Mouse (Mus musculus): ENCODE results near the gene Zbtb44. TPM values are rescaled to one million over a fixed set of nuclear protein-coding genes. Genes with fewer than 3 reads are reported as not detected.

Gene Zbtb44
- polyA plus RNA-seq, 1 experiment from 2014 or later, result 4.4 TPM

GRCm38 (mm10) chr9:31117488-31117887, 87.0 kb downstream of the Zbtb44 start:
- ATAC-seq (ENCODE audit: low FRiP score) (no peak), DNase-seq (ENCODE audit: low spot score) (no peak)
- Histone ChIP-seq H3K9ac (no peak overlapping the region), H3K27me3 (ENCODE audit: control insufficient read depth, insufficient read depth, low read length) (no peaks in the 10 kb centered on the region), H3K4me1 (replicated peaks; ENCODE audit: control insufficient read depth, insufficient read depth, low read length) (no peaks in the 10 kb centered on the region), H3K4me2 (replicated peaks) (no peak overlapping the region), H3K9me3 (ENCODE audit: control insufficient read depth, low read length) (no peaks in the 10 kb centered on the region), H3K36me3 (replicated peaks; ENCODE audit: control insufficient read depth, insufficient read depth) (no peaks in the 10 kb centered on the region), H3K4me3 (replicated peaks; ENCODE audit: low read length) (no peak overlapping the region), H3K27ac (no peak overlapping the region)
- 96% methylated on average over 6 of the region's 6 CpGs for WGBS

- no peak overlapping the region for H3K9ac ChIP-seq
- no peak for DNase-seq (ENCODE audit: low spot score)
- H3K27ac ChIP-seq, result no peak overlapping the region
- WGBS, result 44% methylated on average over 11 of the region's 11 CpGs
- ATAC-seq (ENCODE audit: low FRiP score), result no peak
- H3K9me3 ChIP-seq (ENCODE audit: control insufficient read depth, low read length), result no peaks in the 10 kb centered on the region
- no peak overlapping the region for H3K4me2 ChIP-seq (replicated peaks)
- no peaks in the 10 kb centered on the region for H3K36me3 ChIP-seq (replicated peaks; ENCODE audit: control insufficient read depth, insufficient read depth)
- H3K4me3 ChIP-seq (replicated peaks; ENCODE audit: low read length), result no peak overlapping the region
- H3K27me3 ChIP-seq (ENCODE audit: control insufficient read depth, insufficient read depth, low read length), result no peaks in the 10 kb centered on the region
- no peaks in the 10 kb centered on the region for H3K4me1 ChIP-seq (replicated peaks; ENCODE audit: control insufficient read depth, insufficient read depth, low read length)
These were observed 88.3 kb downstream of the Zbtb44 start for GRCm38 (mm10) chr9:31118520-31119298.

GRCm38 (mm10) chr9:31119405-31119804, 89.0 kb downstream of the Zbtb44 start:
- H3K4me2 ChIP-seq (replicated peaks), result no peak overlapping the region
- no peak overlapping the region for H3K27ac ChIP-seq
- H3K27me3 ChIP-seq (ENCODE audit: control insufficient read depth, insufficient read depth, low read length), result no peaks in the 10 kb centered on the region
- ATAC-seq (ENCODE audit: low FRiP score), result no peak
- H3K9me3 ChIP-seq (ENCODE audit: control insufficient read depth, low read length), result no peaks in the 10 kb centered on the region
- WGBS, result 86% methylated on average over 5 of the region's 5 CpGs
- no peaks in the 10 kb centered on the region for H3K4me1 ChIP-seq (replicated peaks; ENCODE audit: control insufficient read depth, insufficient read depth, low read length)
- H3K36me3 ChIP-seq (replicated peaks; ENCODE audit: control insufficient read depth, insufficient read depth), result no peaks in the 10 kb centered on the region
- no peak for DNase-seq (ENCODE audit: low spot score)
- H3K9ac ChIP-seq, result no peak overlapping the region
- no peak overlapping the region for H3K4me3 ChIP-seq (replicated peaks; ENCODE audit: low read length)

- DNase-seq (ENCODE audit: low spot score) (no peak), ATAC-seq (ENCODE audit: low FRiP score) (no peak)
- H3K4me3 ChIP-seq (replicated peaks; ENCODE audit: low read length), result no peak overlapping the region
- no peaks in the 10 kb centered on the region for H3K9me3 ChIP-seq (ENCODE audit: control insufficient read depth, low read length)
- no peak overlapping the region for H3K27ac ChIP-seq
- 78% methylated on average over 11 of the region's 11 CpGs for WGBS
- no peaks in the 10 kb centered on the region for H3K27me3 ChIP-seq (ENCODE audit: control insufficient read depth, insufficient read depth, low read length)
- H3K36me3 ChIP-seq (replicated peaks; ENCODE audit: control insufficient read depth, insufficient read depth), result no peaks in the 10 kb centered on the region
- no peaks in the 10 kb centered on the region for H3K4me1 ChIP-seq (replicated peaks; ENCODE audit: control insufficient read depth, insufficient read depth, low read length)
- H3K4me2 ChIP-seq (replicated peaks), result no peak overlapping the region
- no peak overlapping the region for H3K9ac ChIP-seq
These were observed 89.6 kb downstream of the Zbtb44 start for GRCm38 (mm10) chr9:31119882-31120532.

GRCm38 (mm10) chr9:31120533-31120915, 90.1 kb downstream of the Zbtb44 start:
- H3K9me3 ChIP-seq (ENCODE audit: control insufficient read depth, low read length), result no peaks in the 10 kb centered on the region
- no peak overlapping the region for H3K9ac ChIP-seq
- no peaks in the 10 kb centered on the region for H3K4me1 ChIP-seq (replicated peaks; ENCODE audit: control insufficient read depth, insufficient read depth, low read length)
- DNase-seq (ENCODE audit: low spot score) (no peak), ATAC-seq (ENCODE audit: low FRiP score) (no peak)
- no peaks in the 10 kb centered on the region for H3K36me3 ChIP-seq (replicated peaks; ENCODE audit: control insufficient read depth, insufficient read depth)
- H3K4me2 ChIP-seq (replicated peaks), result no peak overlapping the region
- H3K4me3 ChIP-seq (replicated peaks; ENCODE audit: low read length), result no peak overlapping the region
- WGBS, result 77% methylated on average over 4 of the region's 4 CpGs
- H3K27me3 ChIP-seq (ENCODE audit: control insufficient read depth, insufficient read depth, low read length), result no peaks in the 10 kb centered on the region
- H3K27ac ChIP-seq, result no peak overlapping the region

- Histone ChIP-seq H3K27me3 (ENCODE audit: control insufficient read depth, insufficient read depth, low read length) (no peaks in the 10 kb centered on the region), H3K9ac (no peak overlapping the region), H3K4me1 (replicated peaks; ENCODE audit: control insufficient read depth, insufficient read depth, low read length) (no peaks in the 10 kb centered on the region), H3K36me3 (replicated peaks; ENCODE audit: control insufficient read depth, insufficient read depth) (no peaks in the 10 kb centered on the region), H3K4me3 (replicated peaks; ENCODE audit: low read length) (no peak overlapping the region), H3K27ac (no peak overlapping the region), H3K4me2 (replicated peaks) (no peak overlapping the region), H3K9me3 (ENCODE audit: control insufficient read depth, low read length) (no peaks in the 10 kb centered on the region)
- ATAC-seq (ENCODE audit: low FRiP score) (no peak), DNase-seq (ENCODE audit: low spot score) (no peak)
- WGBS, result 64% methylated on average over 13 of the region's 13 CpGs
These were observed 92.1 kb downstream of the Zbtb44 start for GRCm38 (mm10) chr9:31122464-31123030.

Other genes starting within 250 kb of the Zbtb44 start
- gene Adamts15, start 108.2 kb upstream of the Zbtb44 start, polyA plus RNA-seq (2014; fragmentation: Nextera tagmentation; extraction: Ambion mirVana), result 4.6 and 4.8 TPM in 2 replicates
- 2.0 and 3.0 TPM in 2 replicates for gene Adamts8, start 88.1 kb upstream of the Zbtb44 start, polyA plus RNA-seq (2014; fragmentation: Nextera tagmentation; extraction: Ambion mirVana)
- 0.37 and 0.43 TPM in 2 replicates for gene St14, start 101.2 kb downstream of the Zbtb44 start, polyA plus RNA-seq (2014; fragmentation: Nextera tagmentation; extraction: Ambion mirVana)
- gene Aplp2, start 181.2 kb downstream of the Zbtb44 start, polyA plus RNA-seq (2014; fragmentation: Nextera tagmentation; extraction: Ambion mirVana), result 398 and 452 TPM in 2 replicates
- 7.9 and 9.7 TPM in 2 replicates for gene Prdm10, start 249.9 kb downstream of the Zbtb44 start, polyA plus RNA-seq (2014; fragmentation: Nextera tagmentation; extraction: Ambion mirVana)